Comparison of ENCODE assay signal across 8 mouse cellular contexts in genomic region chr17:6779632-6780031, GRCm38 (mm10). TPM values are rescaled to one million over a fixed set of nuclear protein-coding genes. Genes with fewer than 3 reads are reported as not detected.
DNase-seq lines count a peak whose midpoint lies in the region; ATAC-seq lines count a peak whose summit lies in the region.

No protein-coding gene starts in this region.

- H3K9me3 ChIP-seq in lung, embryonic 16.5 days (ENCODE audit: control insufficient read depth, low read length), result no peaks in the 10 kb centered on the region
- no peaks in the 10 kb centered on the region for H3K9me3 ChIP-seq in intestine, embryonic 14.5 days (ENCODE audit: control insufficient read depth, low read length)
- no peaks in the 10 kb centered on the region for H3K9me3 ChIP-seq in neural tube, embryonic 13.5 days

- H3K9ac ChIP-seq in lung, embryonic 16.5 days (ENCODE audit: low read length), result peak overlapping the region; percentile 12; the same call in 1 of the 2 replicates
- no peak overlapping the region for H3K9ac ChIP-seq in intestine, embryonic 14.5 days (ENCODE audit: low read length)
- H3K9ac ChIP-seq in neural tube, embryonic 13.5 days, result peak overlapping the region; percentile 62; the same call in 1 of the 2 replicates

- WGBS in lung, embryonic 16.5 days, result 20% methylated on average over 7 of the region's 7 CpGs
- 19% methylated on average over 7 of the region's 7 CpGs for WGBS in intestine, embryonic 14.5 days
- WGBS in neural tube, embryonic 13.5 days, result 26% methylated on average over 7 of the region's 7 CpGs

- peak overlapping the region; percentile 92 for H3K4me2 ChIP-seq in lung, embryonic 16.5 days (ENCODE audit: low read depth, low read length)
- peak overlapping the region; percentile 82 for H3K4me2 ChIP-seq in intestine, embryonic 14.5 days (ENCODE audit: low read length)
- H3K4me2 ChIP-seq in neural tube, embryonic 13.5 days, result peak overlapping the region; percentile 95

- H3K36me3 ChIP-seq in lung, embryonic 16.5 days (ENCODE audit: control insufficient read depth, insufficient read depth, low read length), result no peaks in the 10 kb centered on the region
- no peaks in the 10 kb centered on the region for H3K36me3 ChIP-seq in intestine, embryonic 14.5 days (ENCODE audit: control insufficient read depth, insufficient read depth, low read length)
- no peaks in the 10 kb centered on the region for H3K36me3 ChIP-seq in neural tube, embryonic 13.5 days

- peak; percentile 13; the same call in 1 of the 2 replicates for ATAC-seq in lung, embryonic 16.5 days (ENCODE audit: low read depth)
- no peak for ATAC-seq in intestine, embryonic 14.5 days (replicated peaks; ENCODE audit: low FRiP score, low TSS enrichment, low read depth)
- ATAC-seq in neural tube, embryonic 13.5 days (ENCODE audit: low read depth), result no peak
- ATAC-seq in megakaryocyte progenitor cell, adult 5-6 weeks (replicated peaks; ENCODE audit: poor library complexity), result no peak

- no peaks in the 10 kb centered on the region for H3K27me3 ChIP-seq in lung, embryonic 16.5 days (ENCODE audit: control insufficient read depth, insufficient read depth, low read depth, low read length)
- H3K27me3 ChIP-seq in intestine, embryonic 14.5 days (replicated peaks; ENCODE audit: control insufficient read depth, insufficient read depth, low read length), result peaks cover 7% of the 10 kb centered on the region; the same call in 1 of the 2 replicates
- H3K27me3 ChIP-seq in neural tube, embryonic 13.5 days, result peaks cover 31% of the 10 kb centered on the region

- peak overlapping the region; percentile 84 for H3K4me3 ChIP-seq in lung, embryonic 16.5 days (ENCODE audit: low read length)
- H3K4me3 ChIP-seq in intestine, embryonic 14.5 days (ENCODE audit: low read depth, low read length), result peak overlapping the region; percentile 89
- H3K4me3 ChIP-seq in neural tube, embryonic 13.5 days, result peak overlapping the region; percentile 41

- peaks cover 44% of the 10 kb centered on the region for H3K4me1 ChIP-seq in lung, embryonic 16.5 days (replicated peaks; ENCODE audit: control insufficient read depth, insufficient read depth, low read length)
- H3K4me1 ChIP-seq in intestine, embryonic 14.5 days (replicated peaks; ENCODE audit: control insufficient read depth, insufficient read depth, low read length), result peaks cover 23% of the 10 kb centered on the region
- peaks cover 67% of the 10 kb centered on the region for H3K4me1 ChIP-seq in neural tube, embryonic 13.5 days (replicated peaks)

- no peak overlapping the region for H3K27ac ChIP-seq in lung, embryonic 16.5 days (ENCODE audit: low read length)
- no peak overlapping the region for H3K27ac ChIP-seq in intestine, embryonic 14.5 days (ENCODE audit: low read depth)
- 0 out of 2 replicates have a peak overlapping the region, but pooled peaks have one; percentile 23 for H3K27ac ChIP-seq in neural tube, embryonic 13.5 days (replicated peaks)

- no peak for DNase-seq in lung, postnatal 4 days
- peak; percentile 36 for DNase-seq in c-Kit-positive CD71-positive TER-119-positive erythroid progenitor cells, embryonic 14.5 days (ENCODE audit: low spot score)
- DNase-seq in intestine, embryonic 14.5 days (ENCODE audit: low spot score), result no peak
- no peak for DNase-seq in left cerebral cortex, adult 8-10 months (ENCODE audit: low spot score in 2 of 2)
- DNase-seq in kidney, postnatal 36 days, result no peak

RNA-seq across cellular contexts. Expression of gene Ezr, which starts 3.0 kb away (rescaled TPM):
- polyA plus RNA-seq in lung, embryonic 16.5 days (2015; fragmentation: Nextera tagmentation; extraction: Ambion mirVana), result 154 and 168 TPM in 2 replicates
- 159 and 176 TPM in 2 replicates for polyA plus RNA-seq in intestine, embryonic 14.5 days (2014; fragmentation: Nextera tagmentation; extraction: Ambion mirVana)
- 58.5 and 68.3 TPM in 2 replicates for polyA plus RNA-seq in neural tube, embryonic 13.5 days (2015; fragmentation: Nextera tagmentation; extraction: Ambion mirVana)
- total RNA-seq in left cerebral cortex, adult 8-10 months (2022), result 10 to 100 TPM; 37.9 to 48.8 (median 40.2) TPM
- 43.8 and 45.3 TPM in 2 replicates for total RNA-seq in megakaryocyte progenitor cell, adult 5-6 weeks (2015)
- total RNA-seq in megakaryocyte progenitor cell, adult 5-6 weeks (2017), result 118 and 129 TPM in 2 replicates
